Mouse (Mus musculus): ENCODE measurements around the gene Klk1b4. TPM values are rescaled to one million over a fixed set of nuclear protein-coding genes. Genes with fewer than 3 reads are reported as not detected.

Gene Klk1b4
- polyA plus RNA-seq, 1 experiment from 2014 or later = not detected

GRCm38 (mm10) chr7:44261147-44261546, 53.9 kb downstream of the Klk1b4 start, which contains the start of gene Gm15517:
Gene Gm15517 (plus strand): TSS chr7:44261447.
- H3K4me2 ChIP-seq = no peak within 1 kb of the TSS
- H3K4me3 ChIP-seq = no peak within 1 kb of the TSS
- WGBS = 60% methylated on average over 5 of the region's 5 CpGs
- H3K27ac ChIP-seq (replicated peaks) = no peak within 1 kb of the TSS
- H3K4me1 ChIP-seq (replicated peaks) = peaks cover 8% of the 10 kb centered on the region
- ATAC-seq (ENCODE audit: low read depth) = no peak
- H3K9ac ChIP-seq = no peak within 1 kb of the TSS
- H3K27me3 ChIP-seq = peaks cover 35% of the 10 kb centered on the region
- no peaks in the 10 kb centered on the region for H3K9me3 ChIP-seq
- H3K36me3 ChIP-seq = no peaks in the 10 kb centered on the region

Other genes starting within 250 kb of the Klk1b4 start
- gene Klk1b1, start 240.7 kb upstream of the Klk1b4 start, polyA plus RNA-seq (2015; fragmentation: Nextera tagmentation; extraction: Ambion mirVana) = not detected in 2 replicates
- not detected in 2 replicates for gene Klk1b9, start 231.4 kb upstream of the Klk1b4 start, polyA plus RNA-seq (2015; fragmentation: Nextera tagmentation; extraction: Ambion mirVana)
- gene Klk1b11, start 211.6 kb upstream of the Klk1b4 start, polyA plus RNA-seq (2015; fragmentation: Nextera tagmentation; extraction: Ambion mirVana) = not detected in 2 replicates
- not detected in 2 replicates for gene Klk1b26, start 195.3 kb upstream of the Klk1b4 start, polyA plus RNA-seq (2015; fragmentation: Nextera tagmentation; extraction: Ambion mirVana)
- not detected in 2 replicates for gene Klk1b27, start 155.1 kb upstream of the Klk1b4 start, polyA plus RNA-seq (2015; fragmentation: Nextera tagmentation; extraction: Ambion mirVana)
- not detected in 2 replicates for gene Klk1b21, start 105.1 kb upstream of the Klk1b4 start, polyA plus RNA-seq (2015; fragmentation: Nextera tagmentation; extraction: Ambion mirVana)
- not detected in 2 replicates for gene Klk1b22, start 94.8 kb upstream of the Klk1b4 start, polyA plus RNA-seq (2015; fragmentation: Nextera tagmentation; extraction: Ambion mirVana)
- gene Klk1b16, start 70.7 kb upstream of the Klk1b4 start, polyA plus RNA-seq (2015; fragmentation: Nextera tagmentation; extraction: Ambion mirVana) = not detected in 2 replicates
- gene Klk1b24, start 19.2 kb upstream of the Klk1b4 start, polyA plus RNA-seq (2015; fragmentation: Nextera tagmentation; extraction: Ambion mirVana) = not detected in 2 replicates
- gene Klk1b3, start 9.2 kb upstream of the Klk1b4 start, polyA plus RNA-seq (2015; fragmentation: Nextera tagmentation; extraction: Ambion mirVana) = not detected in 2 replicates
- not detected in 2 replicates for gene Klk1b5, start 8.5 kb downstream of the Klk1b4 start, polyA plus RNA-seq (2015; fragmentation: Nextera tagmentation; extraction: Ambion mirVana)
- not detected in 2 replicates for gene Klk1, start 17.9 kb downstream of the Klk1b4 start, polyA plus RNA-seq (2015; fragmentation: Nextera tagmentation; extraction: Ambion mirVana)
- not detected in 2 replicates for gene Gm36864, start 28.7 kb downstream of the Klk1b4 start, polyA plus RNA-seq (2015; fragmentation: Nextera tagmentation; extraction: Ambion mirVana)
- gene 1700028J19Rik, start 39.3 kb downstream of the Klk1b4 start, polyA plus RNA-seq (2015; fragmentation: Nextera tagmentation; extraction: Ambion mirVana) = 1.1 and 1.3 TPM in 2 replicates
- 180 and 187 TPM in 2 replicates for gene 2410002F23Rik, start 39.3 kb downstream of the Klk1b4 start, polyA plus RNA-seq (2015; fragmentation: Nextera tagmentation; extraction: Ambion mirVana)
- gene Acp4, start 49.9 kb downstream of the Klk1b4 start, polyA plus RNA-seq (2015; fragmentation: Nextera tagmentation; extraction: Ambion mirVana) = not detected in 2 replicates
- not detected in 2 replicates for gene Gm15517, start 54.0 kb downstream of the Klk1b4 start, polyA plus RNA-seq (2015; fragmentation: Nextera tagmentation; extraction: Ambion mirVana)
- gene Clec11a, start 99.5 kb downstream of the Klk1b4 start, polyA plus RNA-seq (2015; fragmentation: Nextera tagmentation; extraction: Ambion mirVana) = 2.8 TPM in 2 replicates
- 26.5 and 27.7 TPM in 2 replicates for gene Shank1, start 102.8 kb downstream of the Klk1b4 start, polyA plus RNA-seq (2015; fragmentation: Nextera tagmentation; extraction: Ambion mirVana)
- 24.9 and 28.4 TPM in 2 replicates for gene Syt3, start 176.7 kb downstream of the Klk1b4 start, polyA plus RNA-seq (2015; fragmentation: Nextera tagmentation; extraction: Ambion mirVana)
- 1.0 and 1.5 TPM in 2 replicates for gene 1700008O03Rik, start 178.4 kb downstream of the Klk1b4 start, polyA plus RNA-seq (2015; fragmentation: Nextera tagmentation; extraction: Ambion mirVana)
- 11.3 and 13.3 TPM in 2 replicates for gene Lrrc4b, start 221.6 kb downstream of the Klk1b4 start, polyA plus RNA-seq (2015; fragmentation: Nextera tagmentation; extraction: Ambion mirVana)

Data from neural tube, embryonic 13.5 days (tissue).